Mouse (Mus musculus) gastrocnemius, postnatal 14 days (tissue): Measurements from ENCODE around the gene Atp2b1. TPM values are rescaled to one million over a fixed set of nuclear protein-coding genes. Genes with fewer than 3 reads are reported as not detected.
A peak's percentile ranks its signal among the peaks of the same experiment; 100 is the strongest.

Source experiments
- DNase-seq: peaks from one replicate; pipeline ENCODE4 v3.0.0; 2021; ENCODE audit warnings: mixed read lengths
- intact Hi-C: fragments of 180-260 bp; cut with DNase I; formaldehyde crosslinking; loops from one replicate; pipeline ENCODE4 v1.15.1; 2025; ENCODE audit warnings: low total_unique reads
- long read RNA-seq, 2 experiments: library from polyadenylated mRNA; stranded (forward); transcript quantifications; one replicate each; pipeline ENCODE4 v2.0.0; 2021
- total RNA-seq, 2 experiments: library from RNA; stranded (reverse); gene quantifications; 2 replicates each; pipeline ENCODE4 v1.2.3; 2021

Gene Atp2b1
- 10 to 100 TPM; 55.0 to 55.8 TPM for total RNA-seq
- long read RNA-seq, experiment 1, partial matches to known transcripts: 5 of 15 reads
- long read RNA-seq, experiment 1, other reads (novel, unspliced or antisense): 10 of 15 reads
- long read RNA-seq, experiment 2, partial matches to known transcripts: 4 of 14 reads
- long read RNA-seq, experiment 2, other reads (novel, unspliced or antisense): 10 of 14 reads

GRCm38 (mm10) chr10:98913961-98914809 is at the start of gene Atp2b1:
Atp2b1 (plus strand) TSS chr10:98914406.
- peak; percentile 96 for DNase-seq
- intact Hi-C loops: no loop called here

- DNase-seq: no peak
- intact Hi-C loops: no loop called here
Measured at GRCm38 (mm10) chr10:98864851-98865250, 49.4 kb upstream of the Atp2b1 start.

- intact Hi-C loops: no loop called here
- DNase-seq: no peak
Measured at GRCm38 (mm10) chr10:98866836-98867370, 47.3 kb upstream of the Atp2b1 start.

- intact Hi-C loops: no loop called here
Measured at GRCm38 (mm10) chr10:98868351-98868908, 45.8 kb upstream of the Atp2b1 start.

GRCm38 (mm10) chr10:98877855-98878254 is 36.4 kb upstream of the Atp2b1 start:
- intact Hi-C loops: no loop called here
- no peak for DNase-seq

More at GRCm38 (mm10) chr10:98868351-98868908, 45.8 kb upstream of the Atp2b1 start:
- DNase-seq: no peak

GRCm38 (mm10) chr10:98878636-98879035 is 35.6 kb upstream of the Atp2b1 start:
- intact Hi-C loops: no loop called here
- DNase-seq: no peak

- intact Hi-C loops: no loop called here
- DNase-seq: no peak
Measured at GRCm38 (mm10) chr10:98880057-98880456, 34.1 kb upstream of the Atp2b1 start.

GRCm38 (mm10) chr10:98880711-98881110 is 33.5 kb upstream of the Atp2b1 start:
- intact Hi-C loops: no loop called here
- DNase-seq: no peak

- no peak for DNase-seq
- intact Hi-C loops: no loop called here
Measured at GRCm38 (mm10) chr10:98881492-98881891, 32.7 kb upstream of the Atp2b1 start.

GRCm38 (mm10) chr10:98882587-98882986 is 31.6 kb upstream of the Atp2b1 start:
- peak; percentile 44 for DNase-seq
- intact Hi-C loops: no loop called here

GRCm38 (mm10) chr10:98884445-98884844 is 29.8 kb upstream of the Atp2b1 start:
- intact Hi-C loops: no loop called here
- no peak for DNase-seq

GRCm38 (mm10) chr10:98886770-98887271 is 27.4 kb upstream of the Atp2b1 start:
- DNase-seq: no peak
- intact Hi-C loops: no loop called here

GRCm38 (mm10) chr10:98891361-98891760 is 22.8 kb upstream of the Atp2b1 start:
- no peak for DNase-seq
- intact Hi-C loops: no loop called here

GRCm38 (mm10) chr10:98897507-98897906 is 16.7 kb upstream of the Atp2b1 start:
- no peak for DNase-seq
- intact Hi-C loops: no loop called here

- DNase-seq: no peak
- intact Hi-C loops: no loop called here
Measured at GRCm38 (mm10) chr10:98897913-98898748, 16.1 kb upstream of the Atp2b1 start.

- DNase-seq: no peak
- intact Hi-C loops: no loop called here
Measured at GRCm38 (mm10) chr10:98901533-98901932, 12.7 kb upstream of the Atp2b1 start.

- intact Hi-C loops: no loop called here
- no peak for DNase-seq
Measured at GRCm38 (mm10) chr10:98905987-98906386, 8.2 kb upstream of the Atp2b1 start.

GRCm38 (mm10) chr10:98906941-98907549 is 7.2 kb upstream of the Atp2b1 start:
- no peak for DNase-seq
- intact Hi-C loops: no loop called here

GRCm38 (mm10) chr10:98913610-98913960 is 621 bp upstream of the Atp2b1 start:
- no peak for DNase-seq
- intact Hi-C loops: no loop called here
